Mouse (Mus musculus) intestine, postnatal 0 days (tissue): ENCODE measurements around the gene Dmrt2. TPM values are rescaled to one million over a fixed set of nuclear protein-coding genes. Genes with fewer than 3 reads are reported as not detected.

Source experiments
- ATAC-seq: fragments of 200-750 bp; cut with Nextera tagmentation; 2 replicates; pipeline ENCODE4 v1.8.0; 2017; ENCODE audit warnings: mild to moderate bottlenecking, moderate TSS enrichment, moderate library complexity
- H3K27ac ChIP-seq: fragments of 300-500 bp; sonication (generic); 2 replicates; pipeline ENCODE4 v1.5.1; 2014; ENCODE audit warnings: mild to moderate bottlenecking, low read depth, low read length, moderate library complexity
- H3K27me3 ChIP-seq: fragments of 300-500 bp; sonication (generic); replicated peaks from 2 replicates; pipeline ENCODE4 v1.6.1; 2014; ENCODE audit warnings: low read length, mixed read lengths; ENCODE audit not compliant: control insufficient read depth, insufficient read depth
- H3K36me3 ChIP-seq: fragments of 300-500 bp; sonication (generic); 2 replicates; pipeline ENCODE4 v1.6.1; 2014; ENCODE audit warnings: mild to moderate bottlenecking, moderate library complexity; ENCODE audit not compliant: control insufficient read depth, insufficient read depth
- H3K4me1 ChIP-seq: fragments of 300-500 bp; sonication (generic); replicated peaks from 2 replicates; pipeline ENCODE4 v1.6.1; 2014; ENCODE audit warnings: antibody characterized with exemption, low read length, mixed read lengths; ENCODE audit not compliant: control insufficient read depth, insufficient read depth
- H3K4me2 ChIP-seq: fragments of 300-500 bp; sonication (generic); replicated peaks from 2 replicates; pipeline ENCODE4 v1.6.1; 2014; ENCODE audit warnings: low read depth, mild to moderate bottlenecking, moderate library complexity
- H3K4me3 ChIP-seq: fragments of 300-500 bp; sonication (generic); 2 replicates; pipeline ENCODE4 v1.5.1; 2014; ENCODE audit warnings: low read depth, low read length
- H3K9ac ChIP-seq: fragments of 300-500 bp; sonication (generic); 2 replicates; pipeline ENCODE4 v1.6.1; 2014; ENCODE audit warnings: mild to moderate bottlenecking, low read depth, low read length
- H3K9me3 ChIP-seq: fragments of 300-500 bp; sonication (generic); 2 replicates; pipeline ENCODE4 v1.6.1; 2016; ENCODE audit warnings: mixed run types; ENCODE audit not compliant: control insufficient read depth
- CTCF ChIP-seq: sonication (generic); IDR thresholded peaks from 2 replicates; pipeline ENCODE4 v1.5.1; 2016; ENCODE audit warnings: low read depth, mild to moderate bottlenecking, control low read depth, antibody characterized with exemption, moderate library complexity
- WGBS: fragments of 180-500 bp; shearing (Covaris S2); extraction: QIAGEN DNeasy Blood & Tissue Kit; methylation state at CpG from one replicate; pipeline ENCODE4 v1.1.7; 2014; 5-methylcytosine and 5-hydroxymethylcytosine counted together
- polyA plus RNA-seq: library from polyadenylated mRNA; unstranded; fragments of >200 nt; fragmentation: Nextera tagmentation; extraction: Ambion mirVana; gene quantifications from 2 replicates; pipeline ENCODE4 v1.2.1, GENCODE M21; 2015

The Dmrt2 gene
- polyA plus RNA-seq, 1 experiment from 2014 or later = 0.16 TPM

DNA sequence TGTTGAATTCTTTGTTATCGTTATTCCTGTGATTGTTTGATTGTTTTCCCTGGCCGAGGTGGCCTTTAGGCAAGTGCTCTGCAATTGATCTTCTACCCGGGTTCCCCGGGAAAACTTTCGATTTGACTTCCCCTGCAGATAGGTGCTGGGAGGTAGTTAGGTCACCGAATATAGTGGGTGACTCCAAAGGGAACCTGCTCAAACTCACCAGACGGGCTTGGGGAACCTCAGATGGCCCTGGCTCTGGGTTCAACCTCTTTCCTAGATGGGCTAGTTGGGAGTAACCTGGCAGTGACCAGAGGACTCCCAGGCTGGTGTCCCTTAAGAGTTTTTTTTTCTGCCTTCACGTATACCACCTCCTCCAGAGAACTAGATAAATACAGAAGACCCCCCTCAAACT, 2.5 kb downstream of the Dmrt2 start:
- no peaks in the 10 kb centered on the region for H3K36me3 ChIP-seq
- H3K27ac ChIP-seq = no peak overlapping the region
- peaks cover 89% of the 10 kb centered on the region for H3K27me3 ChIP-seq
- H3K4me2 ChIP-seq = no peak overlapping the region
- 0 out of 2 replicates have a peak, but pooled peaks cover 5% of the 10 kb centered on the region for H3K4me1 ChIP-seq
- WGBS = 3% methylated on average over 8 of the region's 8 CpGs
- ATAC-seq = no peak
- TF ChIP-seq CTCF = no peak
- H3K9ac ChIP-seq = no peak overlapping the region
- H3K4me3 ChIP-seq = no peak overlapping the region
- H3K9me3 ChIP-seq = no peaks in the 10 kb centered on the region

DNA sequence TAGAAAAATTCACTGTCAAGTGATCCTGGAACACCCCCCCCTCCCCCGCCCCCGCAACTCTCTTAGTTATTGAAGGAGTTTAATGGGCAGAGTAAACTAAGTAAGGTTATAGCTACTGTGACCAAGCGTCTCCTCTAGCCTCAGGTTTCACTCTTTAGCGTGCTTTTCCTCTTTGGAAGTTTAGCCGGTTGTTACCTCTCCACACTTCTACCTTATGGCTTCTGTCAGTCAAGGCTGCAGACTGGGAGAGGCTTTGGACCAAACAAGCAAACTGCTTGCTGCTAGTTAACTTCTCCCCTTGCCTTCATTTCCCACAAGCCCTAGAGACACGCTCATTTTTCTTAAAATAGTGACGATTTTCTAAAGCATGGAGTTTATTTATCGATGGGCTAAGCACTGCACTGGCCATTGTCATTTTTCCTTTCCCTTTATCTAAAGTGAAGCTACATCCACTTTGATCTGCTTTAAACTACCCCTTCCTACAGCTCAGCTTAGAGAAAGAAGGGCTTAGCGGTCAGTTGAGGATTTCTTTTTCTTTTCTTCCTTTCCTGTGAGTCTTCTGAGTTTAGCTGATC, 3.7 kb downstream of the Dmrt2 start:
- Histone ChIP-seq H3K27me3 (peaks cover 77% of the 10 kb centered on the region), H3K36me3 (no peaks in the 10 kb centered on the region), H3K9ac (no peak overlapping the region), H3K4me1 (0 out of 2 replicates have a peak, but pooled peaks cover 5% of the 10 kb centered on the region), H3K4me2 (no peak overlapping the region), H3K27ac (no peak overlapping the region), H3K4me3 (no peak overlapping the region), H3K9me3 (no peaks in the 10 kb centered on the region)
- no peak for TF ChIP-seq CTCF
- ATAC-seq = no peak
- 13% methylated on average over 9 of the region's 9 CpGs for WGBS

DNA sequence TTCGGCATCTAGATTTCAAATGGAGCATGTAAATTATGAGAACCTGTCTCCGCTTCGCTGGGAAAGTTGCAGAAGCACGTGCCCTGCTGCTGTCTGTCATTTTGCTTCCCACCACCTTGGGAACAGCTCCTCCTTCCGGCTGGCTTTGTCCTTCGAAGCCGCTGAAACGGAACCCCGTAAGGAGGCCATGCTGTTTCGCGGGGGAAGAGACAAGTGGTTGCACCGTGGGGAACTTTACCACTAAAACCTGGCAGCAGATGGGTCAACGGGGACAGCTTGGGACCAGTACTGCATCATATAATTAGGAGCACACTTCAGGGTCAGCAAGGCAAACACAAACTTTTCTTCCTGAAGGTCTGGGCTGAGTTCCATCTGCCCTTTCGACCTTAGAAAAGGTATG, 26.6 kb downstream of the Dmrt2 start:
- H3K9me3 ChIP-seq = no peaks in the 10 kb centered on the region
- no peak overlapping the region for H3K4me2 ChIP-seq
- H3K36me3 ChIP-seq = no peaks in the 10 kb centered on the region
- no peak overlapping the region for H3K27ac ChIP-seq
- no peak for ATAC-seq
- TF ChIP-seq CTCF = no peak
- H3K4me1 ChIP-seq = no peaks in the 10 kb centered on the region
- H3K4me3 ChIP-seq = no peak overlapping the region
- H3K9ac ChIP-seq = no peak overlapping the region
- 80% methylated on average over 14 of the region's 14 CpGs for WGBS
- no peaks in the 10 kb centered on the region for H3K27me3 ChIP-seq

DNA sequence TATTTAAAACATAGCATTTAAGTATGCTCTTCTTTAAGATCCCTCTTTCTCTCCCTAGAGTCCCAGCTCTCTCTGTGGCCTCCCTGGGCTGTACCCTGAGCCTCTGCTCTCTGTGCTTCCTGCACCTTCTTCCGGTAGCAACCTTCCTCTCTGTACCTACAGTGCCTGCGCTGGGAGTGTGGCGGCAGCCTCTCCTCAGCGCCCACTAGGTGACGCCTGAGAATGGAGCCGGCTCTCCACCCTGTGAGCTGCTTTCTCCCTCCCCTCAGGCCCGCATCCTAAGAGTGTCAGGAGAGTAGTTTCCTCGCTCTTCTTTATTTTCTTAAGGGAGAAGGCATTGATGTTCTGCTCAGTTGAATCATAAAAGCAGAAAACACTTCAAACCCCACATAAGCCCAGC, 41.2 kb downstream of the Dmrt2 start:
- Histone ChIP-seq H3K4me1 (no peaks in the 10 kb centered on the region), H3K36me3 (no peaks in the 10 kb centered on the region), H3K27ac (no peak overlapping the region), H3K4me2 (no peak overlapping the region), H3K9me3 (no peaks in the 10 kb centered on the region), H3K27me3 (no peaks in the 10 kb centered on the region), H3K9ac (no peak overlapping the region), H3K4me3 (no peak overlapping the region)
- 9% methylated on average over 8 of the region's 8 CpGs for WGBS
- TF ChIP-seq CTCF = peak; percentile 76
- ATAC-seq = no peak

DNA sequence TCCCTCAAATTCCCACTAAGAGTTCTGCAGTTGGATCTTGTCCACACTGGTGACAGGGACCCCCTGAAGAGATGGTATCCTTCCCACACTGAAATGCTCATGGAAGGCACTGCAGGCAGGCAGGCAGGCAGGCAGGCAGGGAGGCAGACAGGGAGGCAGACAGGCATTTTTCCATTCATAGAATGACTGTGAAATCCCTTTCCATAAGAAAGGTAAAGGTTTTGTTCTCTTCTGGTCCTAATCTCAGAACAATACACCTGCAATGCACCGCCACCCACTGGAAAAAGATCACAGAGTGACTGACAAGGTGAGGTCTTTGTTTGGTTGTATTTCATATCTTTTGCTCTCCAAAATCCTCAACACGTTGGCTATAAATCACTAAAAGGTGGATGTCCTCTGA, 42.7 kb downstream of the Dmrt2 start:
- H3K4me1 ChIP-seq = no peaks in the 10 kb centered on the region
- no peaks in the 10 kb centered on the region for H3K36me3 ChIP-seq
- H3K9ac ChIP-seq = no peak overlapping the region
- H3K4me2 ChIP-seq = no peak overlapping the region
- H3K27me3 ChIP-seq = no peaks in the 10 kb centered on the region
- H3K9me3 ChIP-seq = no peaks in the 10 kb centered on the region
- 48% methylated on average over 2 of the region's 2 CpGs for WGBS
- no peak overlapping the region for H3K27ac ChIP-seq
- no peak for ATAC-seq
- TF ChIP-seq CTCF = no peak
- H3K4me3 ChIP-seq = no peak overlapping the region

DNA sequence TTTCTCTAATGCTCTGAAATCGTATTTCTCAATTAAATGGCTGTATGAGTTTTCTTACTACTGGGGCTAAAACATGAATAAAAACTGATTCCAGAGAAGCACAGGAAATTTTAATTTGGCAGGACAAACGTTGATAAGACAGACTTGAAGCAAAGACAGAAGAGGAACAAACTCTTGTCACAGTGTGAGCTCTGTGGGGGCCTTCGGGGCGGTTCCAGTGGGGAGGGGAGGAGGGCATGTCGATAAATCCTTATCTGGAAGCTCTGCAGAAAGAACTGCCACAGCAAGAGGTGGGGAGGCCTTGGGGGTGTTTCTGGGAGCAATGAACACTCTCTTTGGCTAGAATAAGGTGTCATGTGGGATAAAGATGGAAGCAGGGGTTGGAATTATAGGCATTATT, 50.4 kb downstream of the Dmrt2 start:
- H3K4me2 ChIP-seq = no peak overlapping the region
- TF ChIP-seq CTCF = no peak
- no peaks in the 10 kb centered on the region for H3K4me1 ChIP-seq
- no peak overlapping the region for H3K27ac ChIP-seq
- no peaks in the 10 kb centered on the region for H3K27me3 ChIP-seq
- ATAC-seq = no peak
- H3K9me3 ChIP-seq = no peaks in the 10 kb centered on the region
- 39% methylated on average over 5 of the region's 5 CpGs for WGBS
- no peak overlapping the region for H3K4me3 ChIP-seq
- no peaks in the 10 kb centered on the region for H3K36me3 ChIP-seq
- H3K9ac ChIP-seq = no peak overlapping the region

Other genes with a start within 250 kb of the Dmrt2 start
- not detected in 2 replicates for gene Dmrt1, start 166.8 kb upstream of the Dmrt2 start, polyA plus RNA-seq
- gene Dmrt3, start 62.1 kb upstream of the Dmrt2 start, polyA plus RNA-seq = 0.08 TPM in 1 of 2 replicates, not detected in the other